Mouse (Mus musculus): ENCODE measurements around the gene C77080.

DNA sequence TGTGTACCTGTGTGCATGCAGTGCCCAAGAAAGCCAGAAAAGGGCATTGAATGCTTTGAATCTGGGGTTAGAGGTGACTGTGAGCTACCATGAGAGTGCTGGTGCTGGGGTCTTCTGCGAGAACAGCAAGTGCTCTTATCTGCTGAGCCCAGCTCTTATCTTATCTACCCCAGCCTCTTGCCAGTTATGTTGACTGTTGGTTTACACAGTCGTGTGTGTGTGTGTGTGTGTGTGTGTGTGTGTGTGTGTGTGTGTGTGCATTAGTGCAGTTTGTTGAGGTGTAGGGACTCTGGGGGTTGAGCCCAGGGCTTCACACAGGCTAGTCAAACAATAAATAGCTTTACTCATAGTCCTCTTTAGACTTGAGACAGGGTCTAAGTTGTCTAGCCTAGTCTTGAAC is 34.0 kb upstream of the C77080 start:
- TF ChIP-seq GATA1 (IDR thresholded peaks at IDR 0.05; ENCODE audit: borderline replicate concordance, low read length): no peak
- TF ChIP-seq FLI1 (IDR thresholded peaks at IDR 0.05; ENCODE audit: low read length): no peak

Data from megakaryocyte, embryonic 14.5 days (primary cell).